Mouse (Mus musculus) liver, embryonic 14.5 days (tissue): ENCODE results near the gene Fam126b. TPM values are rescaled to one million over a fixed set of nuclear protein-coding genes. Genes with fewer than 3 reads are reported as not detected.

Experiments
- ATAC-seq: fragments of 200-750 bp; cut with Nextera tagmentation; 2 replicates; pipeline ENCODE4 v1.8.0; 2017; ENCODE audit warnings: moderate number of reproducible peaks, mild to moderate bottlenecking, moderate library complexity; ENCODE audit not compliant: insufficient read depth
- DNase-seq, 3 experiments: peaks; one replicate each; pipeline ENCODE4 v3.0.0-alpha.2; 2012 to 2013; ENCODE audit warnings: low read depth in 3 of 3, low spot score in 3 of 3
- H3K27ac ChIP-seq: fragments of 300-500 bp; sonication (generic); 2 replicates; pipeline ENCODE4 v1.5.1; 2014; ENCODE audit warnings: moderate library complexity, mild to moderate bottlenecking, control low read depth, inconsistent platforms
- H3K27me3 ChIP-seq: fragments of 300-500 bp; sonication (generic); 2 replicates; pipeline ENCODE4 v1.6.1; 2014; ENCODE audit warnings: mild to moderate bottlenecking, low read length, moderate library complexity; ENCODE audit not compliant: control insufficient read depth, insufficient read depth
- H3K36me3 ChIP-seq: fragments of 300-500 bp; sonication (generic); replicated peaks from 2 replicates; pipeline ENCODE4 v1.6.1; 2014; ENCODE audit warnings: low read depth; ENCODE audit not compliant: control insufficient read depth, insufficient read depth
- H3K4me1 ChIP-seq, 2 experiments: fragments of 200-500 bp in 1 of 2; fragments of 300-500 bp in 1 of 2; sonication (generic) in 1 of 2; replicated peaks; 2 replicates each; pipeline ENCODE4 v1.6.1; 2012 to 2014; ENCODE audit warnings: antibody characterized with exemption in 1 of 2, inconsistent platforms in 1 of 2, low read length in 1 of 2; ENCODE audit not compliant: control insufficient read depth in 2 of 2, insufficient read depth in 2 of 2
- H3K4me2 ChIP-seq: fragments of 300-500 bp; sonication (generic); 2 replicates; pipeline ENCODE4 v1.6.1; 2014; ENCODE audit warnings: low read depth, mild to moderate bottlenecking, control low read depth, moderate library complexity
- H3K4me3 ChIP-seq, 2 experiments: fragments of 200-500 bp in 1 of 2; fragments of 300-500 bp in 1 of 2; sonication (generic) in 1 of 2; 2 replicates each; pipeline ENCODE4 v1.5.1; 2012 to 2014; ENCODE audit warnings: low read depth in 2 of 2, low read length in 2 of 2, mild to moderate bottlenecking in 2 of 2, control low read depth in 1 of 2, inconsistent platforms in 1 of 2, moderate library complexity in 1 of 2; ENCODE audit not compliant: insufficient read depth in 1 of 2
- H3K9ac ChIP-seq: fragments of 300-500 bp; sonication (generic); replicated peaks from 2 replicates; pipeline ENCODE4 v1.6.1; 2014; ENCODE audit warnings: mild to moderate bottlenecking, control low read depth, moderate library complexity
- H3K9me3 ChIP-seq: fragments of 300-500 bp; sonication (generic); 2 replicates; pipeline ENCODE4 v1.6.1; 2016; ENCODE audit warnings: low read length, mixed read lengths; ENCODE audit not compliant: control insufficient read depth
- CTCF ChIP-seq: IDR thresholded peaks from 2 replicates; pipeline ENCODE4 v1.5.1; 2016; ENCODE audit warnings: antibody characterized with exemption, low read depth, control low read depth
- EP300 ChIP-seq: IDR thresholded peaks from 2 replicates; pipeline ENCODE4 v1.6.1; 2016; ENCODE audit warnings: antibody characterized with exemption, low read depth
- WGBS: fragments of 180-500 bp; shearing (Covaris S2); extraction: QIAGEN DNeasy Blood & Tissue Kit; methylation state at CpG from one replicate; pipeline ENCODE4 v1.1.7; 2014; ENCODE audit not compliant: insufficient replicate concordance; 5-methylcytosine and 5-hydroxymethylcytosine counted together
- polyA plus RNA-seq, 2 experiments: library from polyadenylated mRNA; depleted of rRNA in 1 of 2; stranded (reverse) in 1 of 2; unstranded in 1 of 2; fragments of >200 nt; fragmentation: Nextera tagmentation in 1 of 2; extraction: Ambion mirVana in 1 of 2; gene quantifications; 2 replicates each; pipeline versions ENCODE4 v1.2.1 to v1.2.3; 2012 to 2014

The Fam126b gene
- polyA plus RNA-seq, 2 experiments, result 0.95 to 2.9 TPM

DNA sequence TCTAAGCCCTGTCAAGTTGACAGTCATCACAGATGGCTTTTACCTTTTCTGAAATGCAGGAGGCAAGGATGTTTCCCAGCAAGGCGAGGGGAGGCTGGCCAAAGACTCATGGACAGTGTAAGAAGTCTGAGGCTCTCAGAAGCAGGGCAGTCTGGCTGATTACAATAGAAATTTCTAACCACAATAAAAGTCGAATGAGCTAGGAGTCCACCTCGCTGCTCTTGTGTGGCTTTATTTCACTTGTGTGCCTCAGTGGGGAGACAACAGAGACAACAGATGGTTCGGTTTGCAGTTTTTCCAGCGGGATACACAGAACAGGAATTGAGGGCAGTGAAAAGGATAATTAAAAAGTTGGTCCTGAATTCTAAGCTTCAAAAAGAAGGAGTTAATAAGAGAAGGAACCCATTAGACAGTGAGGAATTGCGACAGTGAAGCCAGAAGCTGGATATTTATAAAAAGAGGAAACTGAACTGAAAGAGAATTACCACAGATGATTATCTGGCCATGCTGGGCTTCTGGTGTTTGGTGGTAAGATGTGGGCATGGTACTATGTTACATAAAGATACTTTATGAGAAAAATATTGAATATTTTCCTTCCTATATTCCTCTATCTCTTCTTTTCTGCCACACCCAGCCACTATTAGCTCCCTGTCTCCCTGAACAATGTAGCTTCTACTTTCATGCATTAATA, 32.0 kb upstream of the Fam126b start:
- Histone ChIP-seq H3K9ac (no peak overlapping the region), H3K27ac (no peak overlapping the region), H3K4me3 (no peak overlapping the region), H3K4me1 (no peaks in the 10 kb centered on the region; a peak in 1 of 4 replicates), H3K9me3 (no peaks in the 10 kb centered on the region), H3K36me3 (no peaks in the 10 kb centered on the region), H3K4me2 (no peak overlapping the region), H3K27me3 (no peaks in the 10 kb centered on the region)
- ATAC-seq (no peak), DNase-seq (no peak)
- 20% methylated on average over 6 of the region's 6 CpGs for WGBS
- no peak for TF ChIP-seq CTCF
- no peak for TF ChIP-seq EP300

- no peak overlapping the region for H3K4me2 ChIP-seq
- no peak overlapping the region for H3K9ac ChIP-seq
- TF ChIP-seq CTCF (no peak), EP300 (no peak)
- no peaks in the 10 kb centered on the region; a peak in 1 of 4 replicates for H3K4me1 ChIP-seq
- DNase-seq (no peak), ATAC-seq (no peak)
- WGBS, result 66% methylated on average over 5 of the region's 5 CpGs
- H3K36me3 ChIP-seq, result no peaks in the 10 kb centered on the region
- no peaks in the 10 kb centered on the region for H3K27me3 ChIP-seq
- no peaks in the 10 kb centered on the region for H3K9me3 ChIP-seq
- no peak overlapping the region for H3K4me3 ChIP-seq
- no peak overlapping the region for H3K27ac ChIP-seq
These were observed 31.0 kb upstream of the Fam126b start for GRCm38 (mm10) chr1:58617076-58617475.

DNA sequence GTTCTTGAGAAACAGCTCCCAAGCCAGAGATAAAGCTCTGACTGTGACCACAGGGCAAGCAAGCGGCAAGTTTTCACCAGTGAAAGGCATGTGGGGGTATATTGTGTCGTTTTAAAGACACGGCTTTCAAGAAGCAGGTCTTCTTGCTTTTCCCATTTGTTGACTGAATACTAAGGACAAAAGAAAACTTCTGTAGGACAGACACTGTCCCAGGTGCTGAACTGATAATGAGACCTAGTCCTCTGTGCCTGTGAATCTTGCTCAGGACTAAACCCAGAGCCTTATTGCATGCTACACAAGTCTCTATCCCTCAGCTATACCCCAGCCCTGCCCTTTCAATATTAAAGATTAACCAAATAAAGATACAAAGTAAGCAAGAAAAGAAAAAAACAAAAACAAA, 30.1 kb upstream of the Fam126b start:
- Histone ChIP-seq H3K27ac (no peak overlapping the region), H3K9ac (no peak overlapping the region), H3K4me2 (no peak overlapping the region), H3K36me3 (no peaks in the 10 kb centered on the region), H3K9me3 (no peaks in the 10 kb centered on the region), H3K27me3 (no peaks in the 10 kb centered on the region), H3K4me1 (no peaks in the 10 kb centered on the region; a peak in 1 of 4 replicates), H3K4me3 (no peak overlapping the region)
- DNase-seq (no peak), ATAC-seq (no peak)
- TF ChIP-seq CTCF (no peak), EP300 (no peak)
- 41% methylated on average over 3 of the region's 3 CpGs for WGBS

DNA sequence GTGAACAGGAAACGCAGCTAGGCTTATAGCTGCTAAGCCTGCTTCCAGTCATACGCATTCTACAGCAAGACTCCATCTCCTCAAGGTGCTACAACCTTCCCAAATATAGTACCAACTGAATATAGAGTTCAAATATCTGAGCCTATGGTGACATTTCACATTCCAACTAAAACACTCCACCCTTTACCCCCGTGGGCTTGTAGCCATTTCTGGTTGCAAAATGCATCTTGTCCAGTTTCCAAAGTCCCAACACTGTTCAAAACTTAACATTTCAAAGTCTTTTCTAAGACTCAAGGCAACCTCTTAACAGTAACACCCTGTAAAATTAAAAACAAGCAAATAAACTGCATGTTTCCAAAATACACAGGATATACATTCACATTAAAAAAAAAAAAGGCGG, 29.0 kb upstream of the Fam126b start:
- DNase-seq (no peak), ATAC-seq (no peak)
- no peaks in the 10 kb centered on the region for H3K36me3 ChIP-seq
- no peak for TF ChIP-seq EP300
- TF ChIP-seq CTCF, result no peak
- H3K9me3 ChIP-seq, result no peaks in the 10 kb centered on the region
- no peak overlapping the region for H3K9ac ChIP-seq
- no peak overlapping the region for H3K27ac ChIP-seq
- WGBS, result 62% methylated on average over 4 of the region's 4 CpGs
- H3K4me2 ChIP-seq, result no peak overlapping the region
- H3K4me3 ChIP-seq, result no peak overlapping the region
- no peaks in the 10 kb centered on the region for H3K27me3 ChIP-seq
- no peaks in the 10 kb centered on the region; a peak in 1 of 4 replicates for H3K4me1 ChIP-seq

GRCm38 (mm10) chr1:58614424-58614823, 28.3 kb upstream of the Fam126b start:
- Histone ChIP-seq H3K4me2 (no peak overlapping the region), H3K9ac (no peak overlapping the region), H3K9me3 (no peaks in the 10 kb centered on the region), H3K36me3 (no peaks in the 10 kb centered on the region), H3K4me1 (no peaks in the 10 kb centered on the region; a peak in 1 of 4 replicates), H3K27ac (no peak overlapping the region), H3K27me3 (no peaks in the 10 kb centered on the region), H3K4me3 (no peak overlapping the region)
- DNase-seq (no peak), ATAC-seq (no peak)
- 55% methylated on average over 3 of the region's 3 CpGs for WGBS
- TF ChIP-seq CTCF (no peak), EP300 (no peak)
